Mouse (Mus musculus) liver (tissue): ENCODE measurements at regions not wholly inside any gene's neighbourhood (a gene's known extent, or its start where the extent isn't known, plus 50 kb on each side); places are given as distances from the start of the nearest gene placed in this dataset.

ENCODE experiments used
- DNase-seq: peaks from one replicate; pipeline ENCODE4 v3.0.0-alpha.2; 2020; ENCODE audit warnings: mixed read lengths

- DNase-seq = no peak
Observed at GRCm38 (mm10) chr13:32649982-32650381, 133.8 kb downstream of the Mylk4 start.

- DNase-seq = no peak
Observed at GRCm38 (mm10) chr13:32643030-32643750, 140.6 kb downstream of the Mylk4 start.

- DNase-seq = no peak
Observed at GRCm38 (mm10) chr13:32640941-32641340, 142.8 kb downstream of the Mylk4 start.

GRCm38 (mm10) chr13:32630122-32630732, 153.5 kb downstream of the Mylk4 start:
- DNase-seq = no peak

- no peak for DNase-seq
Observed at GRCm38 (mm10) chr13:32613916-32614315, 169.8 kb downstream of the Mylk4 start.

- DNase-seq = no peak
Observed at GRCm38 (mm10) chr13:32611551-32612295, 172.0 kb downstream of the Mylk4 start.

GRCm38 (mm10) chr13:32610970-32611369, 172.8 kb downstream of the Mylk4 start:
- DNase-seq = no peak

GRCm38 (mm10) chr13:32608413-32608812, 175.3 kb downstream of the Mylk4 start:
- DNase-seq = no peak

- DNase-seq = no peak
Observed at GRCm38 (mm10) chr13:32603925-32604590, 179.7 kb downstream of the Mylk4 start.

- DNase-seq = no peak
Observed at GRCm38 (mm10) chr13:32601315-32601714, 182.4 kb downstream of the Mylk4 start.

GRCm38 (mm10) chr13:32593611-32594010, 190.1 kb downstream of the Mylk4 start:
- no peak for DNase-seq

GRCm38 (mm10) chr13:32593131-32593530, 190.6 kb downstream of the Mylk4 start:
- DNase-seq = no peak

- no peak for DNase-seq
Observed at GRCm38 (mm10) chr13:32581598-32581997, 202.2 kb downstream of the Mylk4 start.

- no peak for DNase-seq
Observed at GRCm38 (mm10) chr13:32567850-32568249, 215.9 kb downstream of the Mylk4 start.

- no peak for DNase-seq
Observed at GRCm38 (mm10) chr13:32560666-32561065, 222.1 kb upstream of the Gmds start.

GRCm38 (mm10) chr13:32556396-32556795, 217.9 kb upstream of the Gmds start:
- no peak for DNase-seq

- no peak for DNase-seq
Observed at GRCm38 (mm10) chr13:32555064-32555463, 216.5 kb upstream of the Gmds start.

GRCm38 (mm10) chr13:32554601-32555000, 216.1 kb upstream of the Gmds start:
- no peak for DNase-seq

- no peak for DNase-seq
Observed at GRCm38 (mm10) chr13:32553136-32553535, 214.6 kb upstream of the Gmds start.

GRCm38 (mm10) chr13:32550113-32550512, 211.6 kb upstream of the Gmds start:
- DNase-seq = no peak

- DNase-seq = no peak
Observed at GRCm38 (mm10) chr13:32547126-32547525, 208.6 kb upstream of the Gmds start.

- no peak for DNase-seq
Observed at GRCm38 (mm10) chr13:32544986-32545740, 206.6 kb upstream of the Gmds start.

GRCm38 (mm10) chr13:32541611-32542010, 203.1 kb upstream of the Gmds start:
- no peak for DNase-seq
